Mouse (Mus musculus) frontal cortex, postnatal 36 days (tissue): ENCODE measurements around the gene Pkd1.

Source experiments
- DNase-seq, 2 experiments: peaks; one replicate each; pipeline ENCODE4 v3.0.0; 2022; ENCODE audit warnings: low spot score in 2 of 2

Pkd1 gene

GRCm38 (mm10) chr17:24533099-24533992 is 16.3 kb upstream of the Pkd1 start:
- DNase-seq = peak; percentile 89 to 92

- DNase-seq = no peak
Observed at GRCm38 (mm10) chr17:24534160-24534718, 15.4 kb upstream of the Pkd1 start, which contains the start of gene Rab26. Gene Rab26 (minus strand): TSS chr17:24534210.

- peak in 1 of 2 experiments; percentile 64 for DNase-seq
Observed at GRCm38 (mm10) chr17:24535300-24535699, 14.3 kb upstream of the Pkd1 start.

- no peak for DNase-seq
Observed at GRCm38 (mm10) chr17:24537536-24537935, 12.1 kb upstream of the Pkd1 start.

- no peak for DNase-seq
Observed at GRCm38 (mm10) chr17:24538950-24539349, 10.7 kb upstream of the Pkd1 start.

- DNase-seq = no peak
Observed at GRCm38 (mm10) chr17:24540375-24540774, 9.3 kb upstream of the Pkd1 start.

GRCm38 (mm10) chr17:24544613-24545012 is 5.0 kb upstream of the Pkd1 start:
- no peak for DNase-seq

GRCm38 (mm10) chr17:24545247-24545646 is 4.4 kb upstream of the Pkd1 start:
- DNase-seq = no peak

GRCm38 (mm10) chr17:24546234-24546633 is 3.4 kb upstream of the Pkd1 start:
- DNase-seq = no peak

GRCm38 (mm10) chr17:24548435-24548834 is 1.2 kb upstream of the Pkd1 start:
- no peak for DNase-seq

- peak in 1 of 2 experiments; percentile 70 for DNase-seq
Observed at GRCm38 (mm10) chr17:24548921-24549617, 565 bp upstream of the Pkd1 start.

GRCm38 (mm10) chr17:24550416-24551049 is 899 bp downstream of the Pkd1 start:
- DNase-seq = peak; percentile 79 to 83

GRCm38 (mm10) chr17:24551050-24551444 is 1.4 kb downstream of the Pkd1 start:
- DNase-seq = no peak

GRCm38 (mm10) chr17:24557091-24557490 is 7.5 kb downstream of the Pkd1 start:
- no peak for DNase-seq

GRCm38 (mm10) chr17:24558600-24559099 is 9.0 kb downstream of the Pkd1 start:
- DNase-seq = no peak

- no peak for DNase-seq
Observed at GRCm38 (mm10) chr17:24559146-24559545, 9.5 kb downstream of the Pkd1 start.

GRCm38 (mm10) chr17:24560301-24561028 is 10.8 kb downstream of the Pkd1 start:
- DNase-seq = no peak

GRCm38 (mm10) chr17:24561592-24561991 is 12.0 kb downstream of the Pkd1 start:
- no peak for DNase-seq

- no peak for DNase-seq
Observed at GRCm38 (mm10) chr17:24563638-24564037, 14.0 kb downstream of the Pkd1 start.

- DNase-seq = no peak
Observed at GRCm38 (mm10) chr17:24564422-24564821, 14.8 kb downstream of the Pkd1 start.

GRCm38 (mm10) chr17:24565092-24565491 is 15.5 kb downstream of the Pkd1 start:
- no peak for DNase-seq
